11 mouse cellular contexts compared by ENCODE assay signal in the genomic region with DNA sequence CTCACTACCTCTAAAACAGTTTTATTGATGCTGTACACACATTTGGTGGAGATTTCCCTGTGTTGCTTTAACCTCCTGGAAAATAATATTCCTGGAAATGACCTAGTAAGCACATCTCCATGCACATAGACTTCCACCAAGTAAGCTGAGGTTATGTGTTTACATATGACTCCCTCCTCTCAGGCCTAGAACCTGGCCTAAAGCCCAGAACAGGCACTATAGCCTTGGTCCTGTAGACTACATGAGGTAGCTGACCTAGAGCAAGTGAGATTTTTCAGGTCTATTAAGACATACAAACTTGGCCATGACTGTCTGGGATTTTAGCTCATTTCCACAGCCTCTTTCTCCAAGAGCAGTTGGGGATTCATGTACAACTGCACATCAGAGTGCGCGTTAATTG. TPM values are rescaled to one million over a fixed set of nuclear protein-coding genes. Genes with fewer than 3 reads are reported as not detected.
DNase-seq lines count a peak whose midpoint lies in the region; ATAC-seq and TF ChIP-seq lines count a peak whose summit lies in the region.
"Had no signal": no experiment of that assay in that cellular context is flagged by ENCODE, and none has a peak within 500 bp of the region (broad histone marks: within the 10 kb centered on the region; RNA-seq: fewer than 3 reads in every experiment).

No protein-coding gene starts in this region.

- H3K4me2 ChIP-seq in heart, embryonic 16.5 days (ENCODE audit: low read depth, low read length) = peak overlapping the region; percentile 85; the same call in 1 of the 2 replicates
- H3K4me2 ChIP-seq in hindbrain, embryonic 13.5 days = peak overlapping the region; percentile 84
- H3K4me2 ChIP-seq in midbrain, embryonic 12.5 days (replicated peaks) = peak overlapping the region; percentile 78

- no peak for DNase-seq in heart, postnatal 4 days
- DNase-seq in ovary, adult 18-20 months (ENCODE audit: low spot score) = no peak
- DNase-seq in cerebellum, postnatal 14 days = no peak
- no peak for DNase-seq in frontal cortex, postnatal 14 days (ENCODE audit: low spot score in 2 of 2)
- DNase-seq: heart, postnatal 36 days; spleen, adult 18-20 months had no signal

- TF ChIP-seq POLR2A in cortical plate, adult 2 months (IDR thresholded peaks at IDR 0.05; ENCODE audit: extremely low read depth, insufficient read depth, low read length) = no peak

- no peak for ATAC-seq in heart, embryonic 16.5 days (replicated peaks; ENCODE audit: extremely low read depth, insufficient read depth, low FRiP score)
- ATAC-seq in hindbrain, embryonic 13.5 days (ENCODE audit: low FRiP score) = no peak
- ATAC-seq in midbrain, embryonic 12.5 days (ENCODE audit: low FRiP score, low read depth) = no peak

- no peak overlapping the region for H3K9ac ChIP-seq in heart, embryonic 16.5 days (ENCODE audit: low read length)
- H3K9ac ChIP-seq in hindbrain, embryonic 13.5 days = peak overlapping the region; percentile 89
- H3K9ac ChIP-seq in midbrain, embryonic 12.5 days (replicated peaks) = peak overlapping the region; percentile 86; the same call in 1 of the 2 replicates

- no peak overlapping the region for H3K27ac ChIP-seq in heart, embryonic 16.5 days (ENCODE audit: low read length)
- H3K27ac ChIP-seq in cortical plate, adult 2 months (ENCODE audit: insufficient read depth, low read length) = no peak overlapping the region
- H3K27ac ChIP-seq in hindbrain, embryonic 13.5 days = no peak overlapping the region
- no peak overlapping the region for H3K27ac ChIP-seq in midbrain, embryonic 12.5 days (replicated peaks)
- H3K27ac ChIP-seq: macrophage had no signal

- 0 out of 2 replicates have a peak, but pooled peaks cover 3% of the 10 kb centered on the region for H3K27me3 ChIP-seq in heart, embryonic 16.5 days (ENCODE audit: control insufficient read depth, insufficient read depth, low read length)
- H3K27me3 ChIP-seq in hindbrain, embryonic 13.5 days = 0 out of 2 replicates have a peak, but pooled peaks cover 5% of the 10 kb centered on the region
- H3K27me3 ChIP-seq in midbrain, embryonic 12.5 days = peaks cover 4% of the 10 kb centered on the region; the same call in 1 of the 2 replicates

- no peak for TF ChIP-seq CTCF in cortical plate, adult 2 months (IDR thresholded peaks at IDR 0.05; ENCODE audit: extremely low read depth, insufficient read depth, low read length)

- no peaks in the 10 kb centered on the region for H3K9me3 ChIP-seq in heart, embryonic 16.5 days (replicated peaks; ENCODE audit: control insufficient read depth, low read length)
- H3K9me3 ChIP-seq in hindbrain, embryonic 13.5 days = no peaks in the 10 kb centered on the region
- H3K9me3 ChIP-seq in midbrain, embryonic 12.5 days = no peaks in the 10 kb centered on the region

- peaks cover 16% of the 10 kb centered on the region for H3K36me3 ChIP-seq in heart, embryonic 16.5 days (ENCODE audit: control insufficient read depth, insufficient read depth)
- H3K36me3 ChIP-seq in hindbrain, embryonic 13.5 days = peaks cover 38% of the 10 kb centered on the region
- H3K36me3 ChIP-seq in midbrain, embryonic 12.5 days = peaks cover 38% of the 10 kb centered on the region

- peaks cover 12% of the 10 kb centered on the region for H3K4me1 ChIP-seq in heart, embryonic 16.5 days (ENCODE audit: control insufficient read depth, insufficient read depth, low read length)
- peaks cover 5% of the 10 kb centered on the region; the same call in 1 of the 2 replicates for H3K4me1 ChIP-seq in cortical plate, adult 2 months (ENCODE audit: control insufficient read depth, insufficient read depth, low read length)
- peaks cover 16% of the 10 kb centered on the region for H3K4me1 ChIP-seq in hindbrain, embryonic 13.5 days (replicated peaks)
- H3K4me1 ChIP-seq in midbrain, embryonic 12.5 days = peaks cover 15% of the 10 kb centered on the region

- no peak overlapping the region; the same call in 1 of the 2 replicates for H3K4me3 ChIP-seq in heart, embryonic 16.5 days (ENCODE audit: low read length)
- H3K4me3 ChIP-seq in cortical plate, adult 2 months (ENCODE audit: insufficient read depth, low read length) = peak overlapping the region; percentile 64; the same call in 1 of the 2 replicates
- peak overlapping the region; percentile 79 for H3K4me3 ChIP-seq in hindbrain, embryonic 13.5 days
- H3K4me3 ChIP-seq in midbrain, embryonic 12.5 days = peak overlapping the region; percentile 78; the same call in 1 of the 2 replicates

- 97% methylated on average over 2 of the region's 2 CpGs for WGBS in heart, embryonic 16.5 days
- 100% methylated on average over 2 of the region's 2 CpGs for WGBS in hindbrain, embryonic 13.5 days
- WGBS in midbrain, embryonic 12.5 days = 100% methylated on average over 2 of the region's 2 CpGs

RNA-seq across cellular contexts. Expression of a gene that starts 1.7 kb away (rescaled TPM):
- polyA plus RNA-seq in heart, embryonic 16.5 days (2015; fragmentation: Nextera tagmentation; extraction: Ambion mirVana) = 51.8 and 59.2 TPM in 2 replicates
- 10 to 100 TPM; 35.6 to 47.5 TPM for total RNA-seq in heart, postnatal 4 days (2021)
- 330 and 345 TPM in 2 replicates for polyA plus RNA-seq in cortical plate, adult 2 months (2012; rRNA removed)
- polyA plus RNA-seq in hindbrain, embryonic 13.5 days (2015; fragmentation: Nextera tagmentation; extraction: Ambion mirVana) = 133 TPM in 2 replicates
- 107 and 118 TPM in 2 replicates for polyA plus RNA-seq in midbrain, embryonic 12.5 days (2016; fragmentation: Nextera tagmentation; extraction: Ambion mirVana)

RNA-seq across cellular contexts. Expression of a gene that starts 20.7 kb away (rescaled TPM):
- polyA plus RNA-seq in heart, embryonic 16.5 days (2015; fragmentation: Nextera tagmentation; extraction: Ambion mirVana) = 1.5 TPM in 2 replicates
- total RNA-seq in heart, postnatal 4 days (2021) = under 1 TPM; 0.21 to 0.70 TPM
- polyA plus RNA-seq in cortical plate, adult 2 months (2012; rRNA removed) = 233 and 286 TPM in 2 replicates
- polyA plus RNA-seq in hindbrain, embryonic 13.5 days (2015; fragmentation: Nextera tagmentation; extraction: Ambion mirVana) = 5.7 and 6.3 TPM in 2 replicates
- polyA plus RNA-seq in midbrain, embryonic 12.5 days (2016; fragmentation: Nextera tagmentation; extraction: Ambion mirVana) = 4.0 and 7.8 TPM in 2 replicates
- polyA plus RNA-seq: macrophage had no signal

RNA-seq across cellular contexts. Expression of a gene that starts 20.8 kb away (rescaled TPM):
- 37.2 and 38.6 TPM in 2 replicates for polyA plus RNA-seq in heart, embryonic 16.5 days (2015; fragmentation: Nextera tagmentation; extraction: Ambion mirVana)
- 10 to 100 TPM; 17.5 to 20.9 TPM for total RNA-seq in heart, postnatal 4 days (2021)
- 64.9 and 82.8 TPM in 2 replicates for polyA plus RNA-seq in cortical plate, adult 2 months (2012; rRNA removed)
- polyA plus RNA-seq in hindbrain, embryonic 13.5 days (2015; fragmentation: Nextera tagmentation; extraction: Ambion mirVana) = 68.2 and 69.0 TPM in 2 replicates
- 53.1 and 61.2 TPM in 2 replicates for polyA plus RNA-seq in midbrain, embryonic 12.5 days (2016; fragmentation: Nextera tagmentation; extraction: Ambion mirVana)

RNA-seq across cellular contexts. Expression of a gene that starts 50.9 kb away (rescaled TPM):
- polyA plus RNA-seq in heart, embryonic 16.5 days (2015; fragmentation: Nextera tagmentation; extraction: Ambion mirVana) = 0.58 and 0.60 TPM in 2 replicates
- total RNA-seq in heart, postnatal 4 days (2021) = not detected
- polyA plus RNA-seq in cortical plate, adult 2 months (2012; rRNA removed) = 1.4 and 1.5 TPM in 2 replicates
- polyA plus RNA-seq in hindbrain, embryonic 13.5 days (2015; fragmentation: Nextera tagmentation; extraction: Ambion mirVana) = 0.75 and 1.3 TPM in 2 replicates
- polyA plus RNA-seq in midbrain, embryonic 12.5 days (2016; fragmentation: Nextera tagmentation; extraction: Ambion mirVana) = 0.27 and 0.40 TPM in 2 replicates
- polyA plus RNA-seq: macrophage had no signal

RNA-seq across cellular contexts. Expression of a gene that starts 51.5 kb away (rescaled TPM):
- 0.58 and 0.61 TPM in 2 replicates for polyA plus RNA-seq in heart, embryonic 16.5 days (2015; fragmentation: Nextera tagmentation; extraction: Ambion mirVana)
- total RNA-seq in heart, postnatal 4 days (2021) = under 1 TPM; 0.27 to 0.36 TPM
- 2.9 and 3.2 TPM in 2 replicates for polyA plus RNA-seq in cortical plate, adult 2 months (2012; rRNA removed)
- 1.9 and 2.1 TPM in 2 replicates for polyA plus RNA-seq in hindbrain, embryonic 13.5 days (2015; fragmentation: Nextera tagmentation; extraction: Ambion mirVana)
- polyA plus RNA-seq in midbrain, embryonic 12.5 days (2016; fragmentation: Nextera tagmentation; extraction: Ambion mirVana) = 0.80 and 1.4 TPM in 2 replicates

Comparison
In these comparisons a context has a peak if more than half of its experiments do, and no peak if none do; other contexts are left out.
1. RNA of a gene that starts 20.7 kb away (polyA plus RNA-seq): 233 to 286 TPM in cortical plate, adult 2 months; 5.7 to 6.3 TPM in hindbrain, embryonic 13.5 days, 4.0 to 7.8 TPM in midbrain, embryonic 12.5 days and 1.5 TPM in heart, embryonic 16.5 days; every median in the first group is over 10 times any median in the second.
2. Peak in every context shown above with its lines, with median percentiles within 50 percentile points of each other: H3K4me2 ChIP-seq.